Mouse (Mus musculus): ENCODE data around the gene Krt24. TPM values are rescaled to one million over a fixed set of nuclear protein-coding genes. Genes with fewer than 3 reads are reported as not detected.
"Not testable (repeated sequence)": the region's sequence is repeated elsewhere in the genome, so short reads cannot be mapped to it uniquely, and the experiment has no call there.

The Krt24 gene
- total RNA-seq, 2 experiments from 2014 or later = not detected

- no peak for DNase-seq (ENCODE audit: low spot score)
- intact Hi-C loops (cut with DNase I) = no loop called here
Observed at GRCm38 (mm10) chr11:99256213-99256612, 28.8 kb downstream of the Krt24 start.

GRCm38 (mm10) chr11:99255316-99255715 lies 29.7 kb downstream of the Krt24 start:
- intact Hi-C loops (cut with DNase I) = no loop called here
- no peak for DNase-seq (ENCODE audit: low spot score)

- intact Hi-C loops (cut with DNase I) = no loop called here
Observed at GRCm38 (mm10) chr11:99253893-99254292, 31.2 kb downstream of the Krt24 start.

GRCm38 (mm10) chr11:99252671-99253070 lies 32.4 kb downstream of the Krt24 start:
- intact Hi-C loops (cut with DNase I) = no loop called here

More at GRCm38 (mm10) chr11:99253893-99254292, 31.2 kb downstream of the Krt24 start:
- DNase-seq (ENCODE audit: low spot score) = no peak

GRCm38 (mm10) chr11:99250666-99251065 lies 34.4 kb downstream of the Krt24 start:
- no peak for DNase-seq (ENCODE audit: low spot score)
- intact Hi-C loops (cut with DNase I) = no loop called here

More at GRCm38 (mm10) chr11:99252671-99253070, 32.4 kb downstream of the Krt24 start:
- no peak for DNase-seq (ENCODE audit: low spot score)

GRCm38 (mm10) chr11:99250241-99250640 lies 34.8 kb downstream of the Krt24 start:
- no peak for DNase-seq (ENCODE audit: low spot score)
- intact Hi-C loops (cut with DNase I) = no loop called here

- no peak for DNase-seq (ENCODE audit: low spot score)
- intact Hi-C loops (cut with DNase I) = loop anchor here (2.0 kb wide), 1 partner anchor 44 kb away; no protein-coding TSS in a partner anchor
Observed at GRCm38 (mm10) chr11:99249115-99249514, 35.9 kb downstream of the Krt24 start.

- intact Hi-C loops (cut with DNase I) = loop anchor here (2.0 kb wide), 1 partner anchor 45 kb away; no protein-coding TSS in a partner anchor
- DNase-seq (ENCODE audit: low spot score) = no peak
Observed at GRCm38 (mm10) chr11:99247916-99248315, 37.1 kb downstream of the Krt24 start.

- intact Hi-C loops (cut with DNase I) = loop anchor here (5.0 kb wide), 2 partner anchors 42 to 57 kb away; no protein-coding TSS in a partner anchor
- not testable (repeated sequence) for DNase-seq (ENCODE audit: low spot score)
Observed at GRCm38 (mm10) chr11:99244519-99244918, 40.5 kb downstream of the Krt24 start.

- intact Hi-C loops (cut with DNase I) = loop anchor here (5.0 kb wide), 2 partner anchors 42 to 57 kb away; no protein-coding TSS in a partner anchor
Observed at GRCm38 (mm10) chr11:99243820-99244374, 41.2 kb downstream of the Krt24 start, which contains the start of gene Krt222. Gene Krt222 (minus strand): TSS chr11:99244085.

GRCm38 (mm10) chr11:99243200-99243819 lies 41.8 kb downstream of the Krt24 start:
- intact Hi-C loops (cut with DNase I) = loop anchor here (5.0 kb wide), 2 partner anchors 41 to 56 kb away; no protein-coding TSS in a partner anchor
- no peak for DNase-seq (ENCODE audit: low spot score)

More at GRCm38 (mm10) chr11:99243820-99244374, 41.2 kb downstream of the Krt24 start, which contains the start of gene Krt222:
- DNase-seq (ENCODE audit: low spot score) = no peak

GRCm38 (mm10) chr11:99242056-99242455 lies 43.0 kb downstream of the Krt24 start:
- intact Hi-C loops (cut with DNase I) = loop anchor here (5.0 kb wide), 2 partner anchors 40 to 55 kb away; no protein-coding TSS in a partner anchor
- DNase-seq (ENCODE audit: low spot score) = no peak

GRCm38 (mm10) chr11:99238468-99238867 lies 46.6 kb downstream of the Krt24 start:
- DNase-seq (ENCODE audit: low spot score) = no peak
- intact Hi-C loops (cut with DNase I) = loop anchor here (2.0 kb wide), 1 partner anchor 14 kb away; no protein-coding TSS in a partner anchor

GRCm38 (mm10) chr11:99231049-99231816 lies 53.8 kb downstream of the Krt24 start:
- intact Hi-C loops (cut with DNase I) = no loop called here
- DNase-seq (ENCODE audit: low spot score) = no peak

- DNase-seq (ENCODE audit: low spot score) = peak; percentile 51
- intact Hi-C loops (cut with DNase I) = no loop called here
Observed at GRCm38 (mm10) chr11:99230261-99231048, 54.6 kb downstream of the Krt24 start, which contains the start of gene Smarce1. Gene Smarce1 (minus strand): TSS chr11:99231017.
